Mouse (Mus musculus) gastrocnemius, postnatal 4 days (tissue): Measurements from ENCODE around the gene Ccdc62. TPM values are rescaled to one million over a fixed set of nuclear protein-coding genes. Genes with fewer than 3 reads are reported as not detected.

Experiments
- DNase-seq, 2 experiments: peaks; one replicate each; pipeline ENCODE4 v3.0.0; 2021 to 2022; ENCODE audit warnings: low spot score in 2 of 2, mixed read lengths in 2 of 2
- total RNA-seq, 2 experiments: library from RNA; stranded (reverse); gene quantifications; 2 replicates each; pipeline ENCODE4 v1.2.3; 2021

The Ccdc62 gene
- total RNA-seq, 2 experiments from 2014 or later: 2.5 to 4.1 TPM

DNA sequence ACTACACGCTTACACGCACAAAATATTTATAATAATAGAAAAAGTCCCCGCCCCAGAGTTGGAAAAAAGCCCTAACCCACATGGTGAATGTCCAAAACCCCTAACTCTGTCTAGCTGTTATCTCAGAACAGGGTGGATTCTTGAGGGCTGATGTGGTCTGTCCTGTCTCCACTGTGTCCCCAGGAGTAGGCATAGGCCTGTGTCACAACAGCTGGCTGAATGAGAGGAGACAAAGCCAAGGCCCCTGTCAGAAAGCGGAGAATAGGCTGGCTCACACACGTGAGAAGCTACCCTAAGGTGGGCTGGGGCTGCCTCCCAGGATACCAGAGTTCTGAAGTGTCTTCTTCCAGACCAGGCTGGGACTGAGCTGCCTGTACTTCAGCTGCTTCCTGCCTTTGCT, 47.7 kb downstream of the Ccdc62 start:
- no peak for DNase-seq

DNA sequence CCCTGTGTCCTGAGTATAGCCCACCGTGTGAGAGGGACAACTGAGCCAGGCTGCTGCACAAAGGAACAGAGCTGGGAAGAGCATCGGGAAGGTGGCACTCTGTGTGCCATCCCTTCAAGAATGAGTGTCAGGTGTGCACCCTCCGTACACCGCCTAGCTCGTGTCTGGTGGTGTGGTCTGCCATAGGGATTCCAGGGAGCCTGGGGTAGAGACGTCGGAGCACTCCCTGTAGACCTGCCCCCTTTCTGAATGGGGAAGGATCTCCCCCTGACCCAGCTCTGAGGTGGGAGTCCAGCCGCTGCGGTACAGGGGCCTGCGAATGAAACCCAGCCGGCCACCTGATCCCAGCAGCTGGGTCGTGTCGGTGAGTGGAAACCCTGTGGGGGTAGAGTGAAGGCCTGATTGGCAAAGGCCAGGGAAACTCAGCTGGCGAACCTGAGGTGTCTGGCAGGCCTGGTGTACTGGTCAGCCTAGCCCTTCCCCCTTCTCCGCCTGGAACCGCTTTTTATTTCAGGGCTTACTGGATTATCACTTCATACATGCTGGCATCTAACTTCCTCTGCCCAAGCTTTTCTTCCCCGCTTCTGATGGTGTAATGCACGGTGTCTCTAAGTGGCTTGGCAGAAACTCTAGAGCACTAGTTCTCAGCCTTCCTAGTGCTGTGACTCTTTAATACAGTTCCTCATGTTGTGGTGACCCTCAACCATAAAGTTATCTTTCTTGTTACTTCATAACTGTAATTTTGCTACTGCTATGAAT, 48.9 kb downstream of the Ccdc62 start:
- no peak for DNase-seq

DNA sequence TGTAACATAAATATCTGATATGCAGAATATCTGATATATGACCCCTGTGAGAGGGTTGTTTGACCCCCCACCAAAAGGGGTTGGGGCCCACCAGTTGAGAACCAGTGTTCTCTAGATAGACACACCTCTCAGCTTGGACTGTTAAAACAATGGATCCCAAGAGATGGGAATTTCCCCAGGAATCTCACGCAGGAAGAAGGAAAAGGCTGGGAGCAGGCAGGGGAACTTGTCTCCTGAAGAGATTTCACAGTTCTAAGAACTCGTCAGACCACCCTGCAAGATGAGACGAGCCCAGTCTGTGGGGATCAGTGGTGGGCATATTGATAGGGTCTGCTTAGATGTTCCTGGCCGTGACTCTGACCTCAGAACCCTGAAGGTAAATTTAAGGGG, 49.5 kb downstream of the Ccdc62 start:
- DNase-seq: no peak

DNA sequence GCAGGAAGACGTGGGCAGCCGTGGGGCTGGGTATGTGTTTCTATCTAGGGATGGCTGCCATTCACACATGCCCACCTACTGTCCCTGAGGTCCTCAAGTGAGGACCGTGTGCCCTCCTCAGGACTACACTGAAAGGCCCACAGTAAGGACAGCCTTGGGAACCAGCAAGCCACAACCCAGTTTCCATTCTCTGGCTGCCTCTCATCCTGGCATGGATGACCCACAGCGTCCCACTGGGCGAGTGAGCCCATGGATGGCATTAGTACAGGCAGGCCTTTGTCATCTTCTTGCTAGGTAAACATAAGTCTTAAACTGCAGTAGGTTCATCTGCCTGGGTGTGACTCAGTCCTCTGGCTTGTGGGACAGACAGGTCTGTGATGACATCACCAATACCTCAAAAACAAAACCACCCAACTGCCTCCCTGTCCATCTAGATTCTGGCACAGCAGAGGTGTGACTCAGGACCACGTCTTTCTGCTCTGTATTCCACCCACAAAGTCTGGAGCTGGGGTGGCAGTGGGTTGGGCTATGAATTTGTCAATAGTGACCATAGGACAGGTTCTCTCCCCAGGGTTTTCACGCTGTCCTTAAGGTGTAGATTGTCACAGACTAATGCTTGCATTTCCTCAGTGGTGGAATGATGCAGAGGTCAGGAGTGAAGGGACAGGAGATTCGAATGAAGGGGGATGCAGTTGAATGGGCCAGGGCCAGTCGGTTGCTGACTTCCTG, 50.2 kb downstream of the Ccdc62 start:
- no peak for DNase-seq

DNA sequence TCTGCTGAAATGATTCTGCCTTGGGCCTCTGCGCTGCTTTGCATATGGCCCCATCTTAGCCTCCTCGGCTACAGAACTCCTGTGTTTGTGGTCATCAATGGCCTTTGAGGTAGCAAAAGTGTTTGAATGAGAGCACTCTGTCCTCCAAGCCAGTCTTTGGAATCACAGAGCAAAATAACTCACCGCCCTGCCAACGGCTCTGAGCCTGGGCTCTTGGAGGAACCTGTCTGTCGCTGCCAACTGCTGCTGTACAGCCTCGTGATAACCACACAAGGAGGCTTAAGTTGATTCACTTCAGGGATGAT, 50.7 kb downstream of the Ccdc62 start:
- no peak for DNase-seq

DNA sequence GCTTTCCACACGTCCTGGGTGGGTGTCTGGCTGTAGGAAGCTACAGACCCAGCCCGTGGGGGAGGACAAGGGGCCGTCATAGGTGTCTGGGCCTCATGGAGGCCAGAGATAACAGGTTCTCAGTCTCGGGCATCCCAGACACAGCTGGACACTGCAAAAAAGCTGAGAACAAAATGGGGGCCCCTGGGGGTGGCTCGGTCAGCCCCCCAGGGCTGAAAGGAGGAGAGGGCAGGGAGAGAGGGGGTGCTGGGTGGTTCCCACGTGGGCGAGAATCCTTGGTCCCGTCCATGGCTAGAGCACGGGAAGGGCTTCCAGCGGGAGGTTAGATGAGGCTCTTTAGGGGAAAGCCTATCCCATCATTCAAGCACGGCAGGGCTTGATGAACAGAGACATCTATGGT, 52.4 kb downstream of the Ccdc62 start:
- DNase-seq: no peak

DNA sequence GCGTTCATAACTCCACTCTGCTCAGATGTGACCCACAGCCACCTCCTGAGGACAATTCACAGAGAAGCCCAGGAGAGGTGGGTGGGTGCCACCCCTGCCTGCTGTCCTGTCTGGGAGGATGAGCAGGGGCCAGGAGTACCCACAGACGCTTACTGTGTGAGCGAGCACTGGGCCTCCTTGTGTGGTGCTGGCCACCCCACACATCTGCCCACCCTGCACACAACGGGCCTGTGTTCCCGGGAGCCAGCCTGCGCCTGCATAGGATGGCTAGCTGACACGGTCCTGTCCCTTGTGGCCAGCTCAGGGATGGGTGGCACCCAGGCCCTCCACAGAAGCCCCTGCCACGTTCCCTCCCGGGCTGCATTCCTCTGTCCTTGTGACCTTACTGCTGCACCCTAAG, 55.0 kb downstream of the Ccdc62 start:
- no peak for DNase-seq

DNA sequence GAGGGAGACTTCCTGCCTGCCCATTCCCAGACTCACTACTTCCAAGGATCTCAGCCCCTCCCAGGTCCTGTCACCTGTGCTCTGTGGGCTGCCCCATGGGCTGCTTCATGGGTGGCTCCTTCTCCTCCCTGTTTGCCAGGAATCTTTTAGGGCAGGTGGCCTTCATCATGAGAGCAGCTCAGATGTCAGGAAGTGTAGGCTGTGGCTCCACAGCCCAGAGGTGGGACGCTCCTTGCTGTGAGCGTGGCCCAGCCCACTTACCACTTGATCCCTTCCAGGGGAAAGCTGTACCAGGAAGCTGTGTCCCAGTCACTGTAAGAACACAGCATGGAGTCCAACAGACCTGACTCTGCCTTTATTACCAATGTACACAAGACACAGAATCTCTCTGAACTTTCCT, 56.4 kb downstream of the Ccdc62 start:
- DNase-seq: no peak

DNA sequence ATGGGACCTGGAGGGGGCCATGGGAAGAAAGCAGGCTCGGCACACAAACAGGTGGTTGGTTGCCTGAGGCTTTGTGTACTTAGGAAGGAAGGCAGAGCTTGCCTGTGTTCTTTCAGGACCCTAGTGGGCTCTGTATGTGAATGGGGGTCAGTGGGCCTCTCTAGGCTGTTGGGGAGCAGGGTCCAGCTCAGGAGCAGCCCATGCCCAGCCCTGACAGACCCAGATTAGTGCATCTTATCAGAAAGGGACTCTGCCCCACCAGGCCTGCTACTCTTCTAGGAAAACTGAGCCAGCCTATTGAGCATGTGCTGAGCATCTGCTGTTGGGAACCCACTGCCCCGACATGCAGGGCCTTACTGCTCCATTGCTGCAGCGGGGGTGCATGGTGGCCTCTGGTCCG, 57.0 kb downstream of the Ccdc62 start:
- no peak for DNase-seq

DNA sequence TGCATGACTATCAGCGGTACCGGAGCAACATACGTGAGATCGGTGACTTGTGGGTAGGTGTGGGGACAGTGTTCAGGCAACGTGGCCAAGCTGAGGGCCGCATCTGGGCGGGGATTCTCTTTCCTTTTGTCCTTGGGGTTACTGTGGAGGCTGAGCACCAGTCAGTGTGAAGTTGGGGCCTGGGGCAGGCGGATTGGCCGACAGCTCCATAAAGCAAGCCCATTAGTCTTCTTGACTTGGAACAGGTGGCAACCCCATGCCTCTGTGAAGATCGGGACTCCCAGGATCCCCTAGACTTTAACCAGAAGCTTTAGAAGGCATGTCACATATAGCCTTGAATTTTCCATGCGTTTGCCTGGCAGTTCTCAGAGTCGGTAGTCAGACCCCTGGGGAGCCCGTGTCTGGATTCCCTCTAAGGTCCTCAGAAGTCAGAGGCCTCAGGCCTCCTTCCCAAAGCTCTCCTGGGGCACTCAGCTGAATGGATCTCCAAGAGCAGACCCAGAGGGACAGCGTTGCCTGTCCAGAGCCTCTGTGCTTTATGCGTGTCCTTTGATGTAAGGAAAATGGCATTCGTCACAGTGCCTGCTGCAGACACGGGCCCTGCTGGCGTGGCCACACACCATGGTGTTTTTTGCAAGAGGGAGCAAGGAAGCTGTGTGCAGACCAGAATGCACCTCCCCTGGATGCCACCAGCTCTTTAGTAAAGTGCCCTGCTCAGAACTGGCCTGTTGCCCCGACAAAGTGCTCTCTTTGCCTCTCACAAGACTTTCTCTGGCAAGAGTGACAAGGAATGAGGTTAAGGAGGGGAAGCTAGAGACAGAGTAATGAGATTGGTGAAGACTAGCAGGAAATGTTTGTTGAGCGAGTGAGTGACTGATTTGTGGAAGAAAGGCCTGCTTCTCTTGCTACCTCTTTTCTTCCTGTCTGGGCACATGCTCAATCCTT, 59.7 kb downstream of the Ccdc62 start:
- DNase-seq: peak in 1 of 2 experiments; percentile 11

DNA sequence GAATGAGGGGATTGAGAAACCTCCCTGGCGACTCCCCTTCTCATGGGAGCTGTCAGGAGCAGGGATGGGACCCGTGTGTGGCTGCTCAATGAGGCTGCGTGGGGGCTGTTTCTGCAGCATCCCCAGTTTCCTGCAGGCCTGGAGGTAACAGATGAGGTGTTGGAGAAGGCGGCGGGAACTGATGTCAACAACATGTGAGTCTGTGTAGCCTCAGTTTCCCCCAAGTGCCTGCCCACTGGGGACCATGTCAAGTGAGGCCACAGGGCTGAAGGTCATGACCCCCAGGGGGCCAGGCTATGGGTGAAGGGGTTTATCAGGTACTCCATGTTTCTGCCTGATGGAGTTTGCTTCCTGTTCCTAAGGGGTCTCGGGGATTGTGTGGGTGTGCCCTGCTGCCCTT, 60.8 kb downstream of the Ccdc62 start:
- no peak for DNase-seq

DNA sequence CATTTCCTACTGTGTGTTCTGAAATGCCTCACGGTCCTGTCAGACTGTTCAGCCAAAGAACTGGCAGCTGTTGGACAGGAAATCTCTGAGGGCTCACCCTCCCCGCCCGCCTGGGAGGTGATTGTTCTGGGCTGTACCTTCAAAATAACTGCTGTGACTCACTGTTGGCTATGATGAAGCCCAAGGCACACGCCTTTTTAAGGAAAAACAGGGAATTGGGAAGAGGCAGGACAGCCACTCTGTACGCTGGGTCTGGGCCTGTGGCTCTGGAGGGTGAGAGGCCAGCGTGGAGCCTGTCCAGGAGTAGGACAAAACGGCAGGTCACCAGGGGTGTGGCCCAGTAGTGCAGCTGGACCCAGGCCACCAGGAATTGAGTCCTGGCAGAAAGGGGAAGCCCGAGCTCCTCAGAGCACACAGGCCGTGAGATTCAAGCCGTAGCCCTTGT, 61.7 kb downstream of the Ccdc62 start:
- DNase-seq: no peak

DNA sequence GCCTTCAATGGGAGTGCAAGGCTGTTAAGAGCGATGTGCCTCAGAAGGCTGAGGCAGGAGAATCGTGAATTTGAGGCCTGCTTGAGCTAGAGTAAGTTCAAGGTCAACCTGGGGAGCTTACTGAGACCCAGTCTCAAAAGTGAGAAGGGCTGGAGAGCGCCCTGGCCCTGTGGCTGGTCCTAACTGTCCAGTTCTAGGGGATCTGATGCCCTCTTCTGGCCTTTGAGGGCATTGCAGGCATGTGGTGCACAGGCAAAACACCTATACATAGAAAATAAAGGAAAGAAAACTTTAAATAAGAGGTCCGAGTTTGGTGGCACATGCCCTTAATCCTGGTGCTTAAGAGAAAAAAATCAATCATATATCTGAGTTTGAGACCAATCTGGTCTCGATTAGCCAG, 62.3 kb downstream of the Ccdc62 start:
- peak in 1 of 2 experiments; percentile 84 for DNase-seq

DNA sequence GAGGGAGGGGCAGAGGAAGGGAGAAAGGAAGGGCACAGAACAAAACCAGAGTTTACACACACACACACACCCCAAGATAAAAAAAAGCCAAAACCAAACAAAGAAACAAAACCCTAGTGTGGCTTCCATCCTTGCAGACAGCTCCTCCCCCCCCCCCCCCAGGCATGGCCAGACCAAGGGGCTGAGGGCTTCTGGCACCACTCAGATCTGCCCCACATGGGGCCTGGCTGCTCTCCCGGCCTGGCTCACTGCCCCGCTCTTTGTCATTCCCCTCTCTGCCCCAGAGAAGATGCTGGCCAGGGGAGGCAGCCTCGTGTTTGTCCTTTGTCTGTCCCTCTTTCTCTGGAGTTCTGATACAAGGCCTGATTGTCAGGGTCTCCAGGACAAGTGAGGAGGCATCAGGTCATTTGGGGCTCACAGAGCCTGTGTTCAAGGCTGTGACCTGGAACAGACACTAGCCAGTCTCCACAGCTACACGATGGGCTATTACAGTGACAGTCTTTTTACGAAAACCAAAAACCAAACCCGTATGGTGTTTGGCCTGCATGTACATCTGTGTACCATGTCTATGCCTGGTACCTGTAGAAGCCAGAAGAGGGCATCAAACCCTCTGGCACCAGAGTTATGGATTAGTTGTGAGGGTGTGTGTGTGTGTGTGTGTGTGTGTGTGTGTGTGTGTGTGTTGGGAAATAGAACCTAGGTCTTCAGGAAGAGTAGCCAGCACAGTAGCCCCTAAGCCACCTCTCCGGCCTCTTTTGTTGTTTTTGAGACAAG, 63.0 kb downstream of the Ccdc62 start:
- no peak for DNase-seq

DNA sequence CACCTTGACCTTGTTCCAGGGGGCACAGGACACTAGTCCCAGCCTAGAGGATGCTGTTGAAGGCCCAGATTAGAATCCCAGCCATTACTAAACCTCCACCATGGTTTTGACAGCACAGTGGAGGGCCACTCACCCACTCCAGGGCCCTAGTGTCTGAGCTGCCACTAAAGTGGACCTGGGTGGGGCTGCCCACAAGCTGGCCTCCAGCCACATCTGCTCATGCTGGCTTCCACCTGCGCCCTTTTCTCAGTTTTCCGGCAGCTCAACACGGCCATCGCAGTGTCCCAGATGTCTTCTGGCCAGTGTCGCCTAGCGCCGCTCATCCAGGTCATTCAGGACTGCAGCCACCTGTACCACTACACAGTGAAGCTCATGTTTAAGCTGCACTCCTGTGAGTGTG, 64.0 kb downstream of the Ccdc62 start:
- DNase-seq: no peak

DNA sequence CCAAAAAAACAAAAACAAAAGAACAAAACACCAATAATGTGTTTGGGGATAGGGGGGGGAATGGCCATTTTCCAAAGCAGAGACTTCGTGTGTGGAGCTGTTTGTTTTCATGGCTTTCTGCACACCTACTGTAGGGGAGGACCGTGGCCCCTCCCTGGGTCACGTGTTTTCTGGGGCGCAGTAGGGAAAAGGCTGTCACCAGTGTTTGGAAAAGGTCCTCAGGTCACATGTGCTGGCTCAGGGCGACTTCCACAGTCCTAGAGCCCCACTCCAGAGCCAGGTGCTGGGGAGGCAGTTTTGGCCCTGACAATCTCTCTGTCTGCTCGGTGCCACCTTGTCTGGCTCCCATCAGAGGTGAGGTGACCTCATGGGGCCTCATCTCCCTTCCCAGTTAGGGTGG, 64.9 kb downstream of the Ccdc62 start:
- DNase-seq: no peak

DNA sequence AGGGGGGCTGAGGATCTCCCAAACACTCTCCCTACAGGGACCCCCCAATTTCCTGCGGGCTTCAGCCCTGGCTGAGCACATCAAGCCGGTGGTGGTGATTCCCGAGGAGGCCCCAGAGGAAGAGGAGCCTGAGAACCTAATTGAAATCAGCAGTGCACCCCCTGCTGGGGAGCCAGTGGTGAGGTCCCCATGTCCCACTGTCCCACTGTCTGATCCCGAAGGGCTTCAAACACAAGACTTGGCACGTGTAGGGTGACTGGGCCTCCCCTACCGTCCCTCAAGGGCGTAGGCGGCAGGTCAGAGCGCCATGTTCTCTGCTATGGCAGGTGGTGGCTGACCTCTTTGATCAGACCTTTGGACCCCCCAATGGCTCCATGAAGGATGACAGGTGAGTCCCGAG, 65.7 kb downstream of the Ccdc62 start:
- no peak for DNase-seq

DNA sequence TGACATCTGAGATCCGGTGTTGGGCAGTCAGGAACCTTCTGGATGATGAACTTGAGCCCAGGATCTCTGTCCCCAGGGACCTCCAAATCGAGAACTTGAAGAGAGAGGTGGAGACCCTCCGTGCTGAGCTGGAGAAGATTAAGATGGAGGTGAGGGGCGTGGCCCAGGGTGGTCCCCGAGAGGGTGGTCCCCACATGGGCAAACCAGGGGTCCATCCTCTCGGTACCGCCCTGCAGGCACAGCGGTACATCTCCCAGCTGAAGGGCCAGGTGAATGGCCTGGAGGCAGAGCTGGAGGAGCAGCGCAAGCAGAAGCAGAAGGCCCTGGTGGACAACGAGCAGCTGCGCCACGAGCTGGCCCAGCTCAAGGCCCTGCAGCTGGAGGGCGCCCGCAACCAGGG, 66.2 kb downstream of the Ccdc62 start:
- DNase-seq: no peak

DNA sequence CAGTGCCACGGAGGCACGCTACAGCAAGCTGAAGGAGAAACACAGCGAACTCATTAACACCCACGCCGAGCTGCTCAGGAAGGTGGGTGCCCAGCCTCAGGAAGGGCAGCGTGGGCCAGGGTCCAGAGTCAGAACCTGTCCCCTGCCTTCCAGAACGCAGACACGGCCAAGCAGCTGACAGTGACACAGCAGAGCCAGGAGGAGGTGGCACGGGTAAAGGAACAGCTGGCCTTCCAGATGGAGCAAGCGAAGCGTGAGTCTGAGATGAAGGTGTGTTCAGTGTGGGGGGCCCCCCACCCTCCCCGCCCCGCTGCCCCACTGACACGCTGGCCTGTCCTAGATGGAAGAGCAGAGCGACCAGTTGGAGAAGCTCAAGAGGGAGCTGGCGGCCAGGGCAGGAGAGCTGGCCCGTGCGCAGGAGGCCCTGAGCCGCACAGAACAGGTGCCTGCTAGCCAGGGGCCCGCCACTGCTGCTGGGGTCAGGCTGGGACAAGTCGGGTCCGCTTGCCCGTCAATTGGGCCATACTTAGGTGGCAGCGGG, 66.8 kb downstream of the Ccdc62 start:
- DNase-seq: no peak

DNA sequence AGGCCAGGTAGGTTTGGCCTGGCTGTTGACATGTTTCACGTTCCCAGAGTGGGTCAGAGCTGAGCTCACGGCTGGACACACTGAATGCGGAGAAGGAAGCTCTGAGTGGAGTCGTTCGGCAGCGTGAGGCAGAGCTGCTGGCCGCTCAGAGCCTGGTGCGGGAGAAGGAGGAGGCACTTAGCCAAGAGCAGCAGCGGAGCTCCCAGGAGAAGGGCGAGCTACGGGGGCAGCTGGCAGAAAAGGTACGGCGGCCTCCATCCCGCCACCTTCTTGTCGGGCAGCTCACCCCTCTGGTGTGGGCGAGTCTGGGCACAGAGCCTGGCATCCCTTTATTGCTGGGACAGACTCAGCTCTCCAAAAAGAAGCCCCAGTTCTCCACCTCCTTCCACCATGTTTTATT, 67.3 kb downstream of the Ccdc62 start:
- DNase-seq: no peak

DNA sequence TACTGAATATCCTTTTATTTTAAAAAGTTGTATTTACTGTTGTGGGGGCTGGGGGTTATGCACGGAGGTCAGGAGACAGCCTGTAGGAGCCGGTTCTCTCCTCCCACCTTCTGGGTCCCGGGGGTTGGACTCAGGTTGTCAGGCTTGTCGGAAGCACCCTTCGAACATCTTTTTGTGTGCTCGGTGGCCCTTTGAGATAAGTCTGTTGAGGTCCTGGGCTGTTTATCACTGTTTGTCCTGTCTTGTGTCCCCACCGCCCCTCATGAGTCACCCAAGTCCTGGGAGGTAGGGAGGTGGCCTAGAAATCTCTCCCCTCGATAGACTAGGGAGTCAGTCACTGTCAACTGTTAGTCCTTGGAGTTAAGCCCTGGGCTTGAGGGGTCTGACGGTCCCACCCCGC, 67.9 kb downstream of the Ccdc62 start:
- no peak for DNase-seq
